Mouse (Mus musculus) T-helper 2 cell (primary cell): ENCODE results near the gene Muc16.

Experiments
- in situ Hi-C: fragments of 300-600 bp; cut with MboI, MseI; formaldehyde crosslinking; loops from one replicate; pipeline ENCODE4 v1.15.1; 2025; ENCODE audit warnings: high pct_unique_total_duplicates

Muc16 gene

DNA sequence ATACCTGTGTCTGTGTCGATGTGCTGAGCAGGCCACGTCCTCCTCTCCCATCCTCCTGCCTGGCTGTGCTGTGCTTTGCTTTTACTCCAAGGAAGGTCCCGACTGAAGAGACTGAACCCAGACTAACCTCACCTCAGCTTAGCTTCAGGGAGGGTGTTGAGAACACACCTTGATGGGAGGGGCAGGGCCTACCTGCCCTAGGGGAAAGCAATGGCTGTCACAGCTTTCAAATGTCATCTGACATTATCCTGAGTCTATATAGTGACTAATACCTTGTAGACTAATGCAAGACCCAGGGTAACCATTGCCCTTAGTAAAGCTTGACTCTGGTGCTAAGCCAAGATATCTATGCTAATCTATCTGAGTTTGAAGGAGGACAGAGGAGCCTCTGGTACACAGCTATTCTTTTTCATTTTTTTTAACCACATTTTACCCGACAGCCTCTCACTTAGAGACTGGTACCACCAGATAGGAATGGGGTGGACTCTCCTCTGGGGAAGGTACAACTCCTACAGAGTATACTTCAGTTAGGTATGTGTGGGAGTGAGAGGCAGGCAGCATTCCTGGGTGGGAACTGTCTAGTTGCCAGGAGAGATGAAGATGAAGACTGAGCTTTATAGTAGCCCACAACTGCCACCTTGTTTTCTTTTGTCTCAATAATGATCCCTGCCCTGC is at the start of gene Muc16:
Gene Muc16 (minus strand): TSS at position 51 of the 675 bp plus-strand sequence.
- in situ Hi-C loops, result no loop called here

DNA sequence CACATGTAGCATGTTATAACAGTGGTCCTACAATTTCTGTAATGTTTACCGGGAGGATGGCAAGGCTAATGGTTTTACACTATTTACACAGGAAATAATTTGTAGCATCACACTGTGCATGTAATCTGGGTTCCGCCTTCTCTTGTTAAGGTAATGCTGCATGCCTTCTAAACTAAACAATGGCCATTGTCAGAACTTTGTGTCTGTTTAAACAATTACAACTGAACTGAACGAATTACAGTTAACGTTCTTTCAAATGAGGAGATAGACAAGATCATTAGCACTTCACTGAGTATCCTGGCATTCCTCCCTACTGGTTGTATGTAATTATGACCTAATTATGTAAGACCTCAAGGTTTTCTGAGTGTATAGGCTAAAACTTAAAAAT is 48.4 kb upstream of the Muc16 start:
- in situ Hi-C loops, result no loop called here

DNA sequence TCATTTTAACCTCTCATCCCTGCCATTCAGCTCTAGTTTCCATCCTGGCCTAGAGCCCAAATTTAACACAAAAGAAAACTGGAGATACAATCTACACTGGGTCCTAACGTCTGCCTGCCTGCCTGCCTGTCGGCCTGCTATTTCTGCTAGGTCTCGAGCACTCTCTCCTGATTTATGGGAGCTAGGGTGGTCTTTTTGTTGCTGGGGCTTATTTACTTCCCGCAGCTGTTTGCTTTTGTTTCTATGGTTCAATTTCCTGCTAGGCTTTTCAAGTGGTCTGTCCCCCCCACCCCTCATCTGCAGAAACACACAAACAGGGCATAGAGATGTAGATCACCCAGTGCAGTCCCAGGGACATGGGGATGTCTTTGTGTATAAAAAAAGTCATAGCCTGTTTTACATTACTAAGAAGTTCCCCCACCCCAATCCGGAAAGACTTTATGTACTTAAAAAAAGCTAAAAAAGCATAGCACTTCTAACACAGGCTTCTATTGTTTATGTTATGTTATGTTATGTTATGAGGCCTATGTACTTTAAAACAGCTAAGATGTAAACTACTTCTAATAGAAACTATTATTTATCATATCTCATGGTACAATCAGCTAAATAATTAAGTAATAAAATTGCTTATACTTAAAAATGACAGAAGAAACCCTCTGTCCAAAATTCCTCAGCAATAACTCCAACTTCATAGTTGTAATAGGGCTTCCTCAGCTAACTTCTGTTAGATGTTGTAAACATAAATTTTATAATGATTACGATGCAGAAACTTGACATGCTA is 47.8 kb upstream of the Muc16 start:
- in situ Hi-C loops, result no loop called here

DNA sequence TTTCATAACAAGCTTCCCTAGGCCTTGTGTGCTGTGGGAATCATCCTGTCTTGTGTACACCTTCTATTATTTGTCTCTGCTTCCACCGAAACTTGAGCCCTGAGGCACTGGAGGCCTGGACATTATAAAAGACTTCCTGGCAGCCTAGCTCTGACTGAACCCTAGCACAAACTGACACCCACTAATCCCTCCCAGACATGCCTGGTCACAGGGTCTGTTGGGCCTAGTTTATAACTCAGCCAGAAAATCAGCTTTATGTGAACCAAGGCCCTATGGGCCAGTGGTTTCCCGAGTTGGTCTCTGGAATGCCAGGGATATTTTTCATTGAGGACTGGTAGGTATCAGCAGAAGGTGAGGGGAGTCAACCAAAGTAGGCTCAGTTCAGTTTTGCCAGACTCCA is 46.7 kb upstream of the Muc16 start:
- in situ Hi-C loops, result no loop called here

DNA sequence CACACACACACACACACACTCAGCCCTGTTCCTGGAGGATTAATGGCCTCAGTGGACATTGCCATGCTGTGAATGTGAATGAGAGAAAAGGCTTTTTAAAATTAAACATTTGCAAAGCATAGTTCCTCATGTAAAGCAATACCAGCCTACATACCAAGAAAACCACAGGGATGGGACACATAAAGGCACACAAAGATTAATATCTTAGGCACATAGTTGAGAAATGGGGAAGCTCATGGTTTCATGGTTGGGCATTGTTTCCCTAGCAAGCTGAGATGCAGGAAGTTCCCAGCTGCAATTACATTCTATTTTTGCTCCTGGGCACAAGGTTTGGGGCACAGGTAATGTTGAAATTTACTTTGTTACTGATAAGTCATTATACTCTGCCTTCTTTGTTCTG is 31.3 kb upstream of the Muc16 start:
- in situ Hi-C loops, result no loop called here

DNA sequence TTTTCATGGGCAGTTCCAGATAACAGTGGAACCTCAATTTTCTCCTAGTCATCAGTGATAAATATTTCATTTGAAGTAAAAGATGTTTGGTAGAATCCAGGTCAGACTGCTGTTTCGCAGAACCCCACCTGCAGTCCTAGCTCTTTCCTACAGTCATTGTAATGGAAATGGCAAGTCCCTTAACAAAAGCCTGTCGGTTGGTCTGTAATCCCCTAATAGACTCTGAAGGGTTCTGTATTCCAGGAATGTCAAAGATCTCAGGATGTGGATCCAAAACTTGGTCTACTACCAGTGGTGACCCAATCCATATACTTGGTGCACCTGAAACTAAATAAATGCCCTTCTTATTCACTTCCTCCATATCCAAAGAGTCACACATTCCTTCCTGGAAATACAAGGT is 76.0 kb downstream of the Muc16 start:
- in situ Hi-C loops, result no loop called here

DNA sequence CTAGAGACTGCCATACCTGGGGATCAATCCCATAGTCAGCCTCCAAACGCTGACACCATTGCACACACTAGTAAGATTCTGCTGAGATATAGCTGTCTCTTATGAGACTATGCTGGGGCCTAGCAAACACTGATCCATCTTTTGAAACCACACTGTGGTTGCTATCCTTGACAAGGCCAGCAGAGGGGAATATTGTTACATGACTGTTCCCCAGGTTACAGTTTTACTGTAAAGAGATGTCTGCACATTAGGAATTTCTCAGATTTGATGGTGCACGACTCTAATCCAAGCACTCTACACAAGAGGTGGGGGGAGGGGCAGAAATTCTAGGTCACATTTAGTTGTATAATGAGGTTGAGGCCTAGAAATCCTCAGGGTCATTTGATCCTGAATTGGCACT is 166.2 kb downstream of the Muc16 start:
- in situ Hi-C loops, result no loop called here

DNA sequence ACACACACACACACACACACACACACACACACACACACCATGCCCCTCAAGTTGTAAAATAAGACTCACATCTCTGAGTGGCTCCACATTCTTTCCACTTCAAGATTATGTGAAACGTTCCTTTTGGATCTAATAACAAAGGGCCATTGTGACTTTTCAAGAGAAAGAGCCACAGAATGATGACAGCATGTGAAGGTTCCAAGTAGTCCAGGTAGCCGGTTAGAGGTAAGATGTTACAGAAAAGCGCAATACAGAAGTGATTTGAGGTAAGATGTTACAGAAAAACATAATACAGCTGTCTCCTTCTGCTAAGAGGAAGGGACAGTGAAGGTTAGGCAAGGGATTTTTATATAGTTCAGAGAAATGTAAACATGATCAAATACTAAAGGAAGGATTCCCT is 196.2 kb downstream of the Muc16 start, which contains the start of the genes Zfp558 and Mbd3l1:
Gene Zfp558 (minus strand): TSS at position 101 of the 400 bp plus-strand sequence.
Gene Mbd3l1 (plus strand): TSS at position 192 of the 400 bp plus-strand sequence.
- in situ Hi-C loops, result no loop called here

DNA sequence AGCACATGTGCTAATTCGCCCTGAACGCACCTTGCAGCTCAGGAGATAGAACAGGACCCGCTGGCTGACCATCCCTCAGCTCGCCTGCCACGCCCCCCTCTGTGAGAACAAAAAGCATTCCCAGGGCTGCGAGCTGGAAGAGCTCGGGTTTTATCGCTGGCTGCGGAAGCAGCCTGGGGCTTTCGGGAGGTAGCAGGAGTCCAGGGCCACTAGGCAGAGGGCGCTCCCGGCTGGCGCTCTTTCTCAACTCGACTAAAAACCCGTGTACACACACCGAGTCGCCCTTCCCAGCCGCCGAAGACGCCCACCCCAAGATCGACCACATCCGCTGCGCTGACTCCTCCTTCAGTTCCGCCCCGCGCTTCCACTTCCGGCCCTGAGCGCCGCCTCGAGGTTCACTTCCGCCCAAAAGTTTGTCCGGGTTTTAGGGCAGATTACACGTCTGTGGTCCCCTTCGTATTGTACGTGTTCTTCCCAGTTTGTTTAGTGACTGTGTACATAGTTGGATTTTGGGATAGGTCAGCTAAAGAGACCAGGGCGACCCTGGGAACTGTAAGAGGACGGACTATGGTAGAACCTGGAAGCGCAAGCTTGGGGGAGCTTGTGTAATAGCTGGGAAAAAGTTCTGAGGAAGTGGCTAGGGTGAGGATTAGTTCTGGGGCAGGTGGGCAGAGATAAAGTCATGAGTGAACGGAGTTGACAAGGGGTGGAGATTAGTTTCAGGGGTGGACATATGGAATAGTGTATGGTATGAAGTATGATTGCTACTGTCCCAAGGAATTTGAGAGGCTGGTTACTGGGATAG is 200.8 kb downstream of the Muc16 start:
- in situ Hi-C loops, result no loop called here

DNA sequence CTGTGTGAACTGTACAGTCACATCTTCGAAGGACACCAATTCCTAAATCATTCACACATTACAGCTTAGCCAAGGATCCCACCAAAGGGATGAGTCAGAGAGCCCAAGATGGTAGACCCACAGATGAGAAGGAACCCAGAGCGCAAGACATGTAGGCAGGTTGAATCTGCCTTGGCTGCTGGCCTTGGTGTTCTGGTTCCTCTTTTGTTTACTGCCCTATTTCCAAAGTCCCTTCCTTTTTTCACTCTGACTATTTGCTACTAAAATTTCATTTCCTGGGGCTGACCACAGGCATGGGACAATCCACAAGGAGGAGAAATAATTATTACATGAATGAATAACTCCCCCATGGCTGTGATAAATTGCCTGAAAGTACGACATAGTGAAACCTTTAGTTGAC is 206.3 kb downstream of the Muc16 start:
- in situ Hi-C loops, result no loop called here

DNA sequence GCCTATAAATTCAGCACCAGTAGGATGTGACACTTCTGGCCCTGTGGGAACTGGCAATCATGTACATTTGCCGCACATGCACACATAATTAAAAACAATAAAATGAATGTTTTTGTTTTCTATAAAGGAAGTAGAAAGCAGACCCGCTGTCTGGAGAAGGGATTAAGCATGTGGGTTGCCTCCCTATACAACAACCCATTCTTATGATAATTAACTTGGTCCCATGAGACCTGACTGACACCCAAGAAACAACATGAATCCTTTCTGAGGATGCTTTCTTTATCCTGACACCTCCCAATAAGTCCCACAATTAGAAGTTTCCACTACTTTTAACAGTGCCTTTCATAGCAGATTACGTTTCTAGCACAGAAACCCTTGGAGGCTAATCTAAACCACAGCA is 207.0 kb downstream of the Muc16 start:
- in situ Hi-C loops, result no loop called here

DNA sequence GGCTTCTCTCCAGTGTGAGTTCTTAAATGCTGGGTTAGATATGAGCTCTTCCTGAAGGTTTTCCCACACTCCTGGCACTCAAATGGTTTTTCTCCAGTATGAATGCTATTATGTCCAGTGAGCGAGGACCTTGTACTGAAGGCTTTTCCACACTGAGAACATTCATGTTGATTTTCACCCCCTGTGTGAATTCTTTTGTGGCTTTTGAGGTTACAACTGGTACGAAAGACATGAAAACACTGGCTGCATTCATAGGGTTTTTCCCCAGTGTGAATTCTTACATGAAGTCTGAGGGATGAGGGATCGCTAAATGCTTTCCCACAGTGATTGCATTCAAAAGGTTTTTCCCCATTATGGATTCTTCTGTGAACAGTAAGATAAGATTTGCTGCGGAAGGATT is 217.8 kb downstream of the Muc16 start:
- in situ Hi-C loops, result no loop called here
